Mouse (Mus musculus) intestine, embryonic 15.5 days (tissue): ENCODE measurements at regions not wholly inside any gene's neighbourhood (a gene's known extent, or its start where the extent isn't known, plus 50 kb on each side); places are given as distances from the start of the nearest gene placed in this dataset.
"Not testable (repeated sequence)": the region's sequence is repeated elsewhere in the genome, so short reads cannot be mapped to it uniquely, and the experiment has no call there.

ENCODE experiments used
- ATAC-seq: fragments of 200-750 bp; cut with Nextera tagmentation; 2 replicates; pipeline ENCODE4 v1.8.0; 2017; ENCODE audit warnings: moderate TSS enrichment, moderate library complexity
- H3K27ac ChIP-seq: fragments of 300-500 bp; sonication (generic); 2 replicates; pipeline ENCODE4 v1.5.1; 2015; ENCODE audit warnings: mild to moderate bottlenecking, inconsistent platforms
- H3K27me3 ChIP-seq: fragments of 300-500 bp; sonication (generic); replicated peaks from 2 replicates; pipeline ENCODE4 v1.6.1; 2015; ENCODE audit warnings: inconsistent platforms
- H3K36me3 ChIP-seq: fragments of 300-500 bp; sonication (generic); 2 replicates; pipeline ENCODE4 v1.6.1; 2015; ENCODE audit warnings: inconsistent platforms
- H3K4me1 ChIP-seq: fragments of 300-500 bp; sonication (generic); replicated peaks from 2 replicates; pipeline ENCODE4 v1.6.1; 2015; ENCODE audit warnings: inconsistent platforms
- H3K4me2 ChIP-seq: fragments of 300-500 bp; sonication (generic); replicated peaks from 2 replicates; pipeline ENCODE4 v1.6.1; 2015; ENCODE audit warnings: mild to moderate bottlenecking, inconsistent platforms
- H3K4me3 ChIP-seq: fragments of 300-500 bp; sonication (generic); replicated peaks from 2 replicates; pipeline ENCODE4 v1.5.1; 2015; ENCODE audit warnings: inconsistent platforms
- H3K9ac ChIP-seq: fragments of 300-500 bp; sonication (generic); 2 replicates; pipeline ENCODE4 v1.6.1; 2015; ENCODE audit warnings: inconsistent platforms
- H3K9me3 ChIP-seq: fragments of 300-500 bp; sonication (generic); 2 replicates; pipeline ENCODE4 v1.6.1; 2016; ENCODE audit warnings: inconsistent platforms
- WGBS: fragments of 180-500 bp; shearing (Covaris S2); methylation state at CpG from one replicate; pipeline ENCODE4 v1.1.7; 2015; 5-methylcytosine and 5-hydroxymethylcytosine counted together

DNA sequence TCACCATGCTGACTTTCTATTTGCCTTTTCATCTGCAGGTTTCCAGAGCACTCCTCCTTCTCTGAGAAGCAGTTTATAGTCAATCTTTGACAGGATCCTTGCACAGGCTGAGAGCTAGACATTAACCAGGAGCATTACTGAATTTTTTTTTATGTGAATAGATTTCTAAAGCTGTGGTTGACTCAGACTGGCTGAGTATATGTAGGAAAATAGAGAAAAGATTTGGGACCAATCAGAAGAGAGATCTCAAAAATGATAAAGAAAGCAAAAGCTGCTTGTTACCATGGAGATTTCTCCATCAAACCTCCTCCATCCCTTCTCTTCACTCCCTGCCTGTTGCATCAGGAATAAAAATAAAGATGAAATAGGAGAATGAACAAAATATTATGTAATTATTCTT, 731.2 kb upstream of the Ndn start:
- H3K4me3 ChIP-seq = no peak overlapping the region

DNA sequence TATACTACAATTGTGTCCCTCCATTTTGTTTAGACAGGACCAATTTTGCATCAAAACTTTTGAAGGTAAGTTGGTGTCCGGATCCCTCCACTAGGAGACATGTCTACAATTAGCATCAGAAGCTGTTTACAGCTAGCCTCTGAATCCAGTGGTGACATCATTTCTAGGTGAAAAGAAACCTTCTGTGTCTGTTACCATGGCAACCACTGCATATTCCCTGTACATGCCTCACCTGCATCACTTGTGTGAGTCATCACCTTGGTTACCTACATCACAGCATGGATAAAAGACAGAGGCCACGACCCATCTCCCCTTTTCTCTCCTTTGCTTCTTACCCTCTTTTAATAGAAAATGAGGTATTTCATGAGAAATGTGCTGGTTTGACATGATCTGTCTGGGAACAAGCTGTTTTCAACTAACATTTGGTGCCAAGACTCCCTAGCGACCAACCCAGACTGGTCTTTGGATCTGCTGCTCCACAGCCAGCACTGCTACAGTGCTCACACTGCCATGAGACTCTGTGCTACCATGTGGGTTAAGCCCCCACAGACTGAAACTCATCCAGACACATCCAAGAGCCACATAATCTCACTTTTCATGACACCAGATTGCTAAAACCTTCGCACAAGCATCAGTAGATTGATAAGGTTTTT, 701.4 kb upstream of the Ndn start:
- Histone ChIP-seq H3K4me1 (no peaks in the 10 kb centered on the region), H3K27ac (no peak overlapping the region), H3K9ac (no peak overlapping the region), H3K4me3 (no peak overlapping the region), H3K36me3 (no peaks in the 10 kb centered on the region), H3K27me3 (no peaks in the 10 kb centered on the region), H3K4me2 (no peak overlapping the region), H3K9me3 (no peaks in the 10 kb centered on the region)
- ATAC-seq = no peak
- 79% methylated on average over 4 of the region's 4 CpGs for WGBS

More for the DNA sequence above, 731.2 kb upstream of the Ndn start:
- ATAC-seq = no peak
- Histone ChIP-seq H3K4me2 (no peak overlapping the region), H3K4me1 (no peaks in the 10 kb centered on the region), H3K36me3 (no peaks in the 10 kb centered on the region), H3K27ac (no peak overlapping the region), H3K9me3 (no peaks in the 10 kb centered on the region), H3K27me3 (no peaks in the 10 kb centered on the region), H3K9ac (no peak overlapping the region)

DNA sequence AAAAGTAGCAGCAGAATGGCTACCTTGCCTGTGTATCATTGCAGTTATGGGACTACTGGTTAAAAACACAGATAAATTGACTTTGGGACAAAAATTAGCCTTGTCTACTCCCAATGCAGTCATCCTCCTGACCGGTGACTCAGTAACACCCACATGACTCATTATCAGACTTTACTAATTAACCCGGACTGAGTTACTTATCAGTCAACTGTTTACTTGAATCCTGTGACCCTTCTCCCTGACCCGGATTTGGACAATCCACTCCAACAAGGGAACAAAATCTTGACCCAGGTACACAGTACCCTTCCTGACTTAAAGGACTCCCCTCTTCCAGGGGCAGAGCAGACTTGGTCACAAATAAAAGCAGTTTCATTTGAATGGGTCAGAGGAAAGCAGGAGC, 688.3 kb upstream of the Ndn start:
- no peaks in the 10 kb centered on the region for H3K9me3 ChIP-seq
- 79% methylated on average over 3 of the region's 3 CpGs for WGBS
- no peaks in the 10 kb centered on the region for H3K4me1 ChIP-seq
- H3K27ac ChIP-seq = no peak overlapping the region
- H3K4me3 ChIP-seq = no peak overlapping the region
- H3K9ac ChIP-seq = no peak overlapping the region
- H3K27me3 ChIP-seq = no peaks in the 10 kb centered on the region
- no peak for ATAC-seq
- no peak overlapping the region for H3K4me2 ChIP-seq
- H3K36me3 ChIP-seq = no peaks in the 10 kb centered on the region

DNA sequence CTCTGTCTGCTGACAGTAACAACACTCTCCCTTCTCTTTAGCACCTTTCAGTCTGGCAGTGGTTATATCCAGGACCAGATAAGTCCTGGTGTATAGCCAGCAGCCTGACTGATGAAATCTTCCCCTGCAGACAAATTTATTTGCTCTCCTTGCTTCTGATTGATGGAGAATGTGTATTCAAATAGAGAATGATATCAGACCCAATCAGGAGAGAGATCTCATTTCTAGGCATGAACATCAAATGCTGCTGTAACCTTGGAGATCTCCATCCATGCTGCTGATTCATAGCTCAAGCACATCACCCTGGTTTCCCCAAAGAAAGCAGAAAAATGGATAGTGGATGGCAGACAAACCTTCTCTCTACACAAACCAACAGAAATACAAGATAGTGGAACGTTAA, 663.3 kb upstream of the Ndn start:
- Histone ChIP-seq H3K27ac (no peak overlapping the region), H3K9me3 (no peaks in the 10 kb centered on the region), H3K4me1 (no peaks in the 10 kb centered on the region), H3K27me3 (no peaks in the 10 kb centered on the region), H3K4me2 (no peak overlapping the region), H3K4me3 (no peak overlapping the region), H3K9ac (no peak overlapping the region), H3K36me3 (no peaks in the 10 kb centered on the region)
- WGBS = 72% methylated on average over 1 of the region's 1 CpGs
- ATAC-seq = no peak

DNA sequence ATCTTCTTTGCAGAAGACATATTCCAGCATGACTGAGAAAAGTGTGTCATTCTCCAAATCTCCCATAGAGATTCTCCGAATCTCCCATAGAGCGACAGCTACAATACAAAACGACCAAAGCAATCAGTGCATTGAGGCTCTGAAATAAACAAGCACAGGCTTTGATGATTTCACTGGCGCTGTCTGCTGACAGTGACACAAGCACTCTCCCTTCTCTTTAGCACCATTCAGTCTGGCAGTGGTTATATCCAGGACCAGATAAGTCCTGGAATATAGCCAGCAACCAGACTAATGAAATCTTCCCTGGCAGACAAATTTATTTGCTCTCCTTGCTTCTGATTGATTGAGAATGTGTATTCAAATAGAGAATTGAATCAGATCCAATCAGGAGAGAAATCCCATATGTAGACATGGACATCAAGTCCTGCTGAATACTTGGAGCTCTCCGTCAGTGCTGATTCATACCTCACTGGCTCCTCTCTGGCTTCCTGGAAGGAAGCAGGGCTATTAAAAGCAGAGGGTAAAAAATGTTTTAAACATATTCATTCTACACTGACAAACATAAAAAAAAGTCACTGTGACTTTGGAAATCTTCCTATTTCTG, 661.2 kb upstream of the Ndn start:
- Histone ChIP-seq H3K4me3 (no peak overlapping the region), H3K4me2 (no peak overlapping the region), H3K27me3 (no peaks in the 10 kb centered on the region), H3K27ac (no peak overlapping the region), H3K9ac (no peak overlapping the region), H3K4me1 (no peaks in the 10 kb centered on the region), H3K36me3 (no peaks in the 10 kb centered on the region), H3K9me3 (no peaks in the 10 kb centered on the region)
- WGBS = 55% methylated on average over 5 of the region's 5 CpGs
- no peak for ATAC-seq

DNA sequence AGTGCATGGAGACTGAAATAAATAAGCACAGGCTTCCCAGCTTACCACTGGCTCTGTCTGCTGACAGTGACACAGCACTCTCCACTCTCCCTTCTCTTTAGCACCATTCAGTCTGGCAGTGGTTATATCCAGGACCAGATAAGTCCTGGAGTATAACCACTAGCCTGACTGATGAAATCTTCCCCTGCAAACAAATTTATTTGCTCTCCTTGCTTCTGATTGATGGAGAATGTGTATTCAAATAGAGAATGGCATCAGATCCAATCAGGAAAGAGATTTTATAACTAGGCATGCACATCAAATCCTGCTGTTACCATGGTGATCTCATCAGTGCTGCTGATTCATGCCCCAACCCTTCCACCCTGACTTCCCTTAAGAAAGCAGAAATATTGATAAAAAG, 620.2 kb upstream of the Ndn start:
- no peaks in the 10 kb centered on the region for H3K4me1 ChIP-seq
- no peak overlapping the region for H3K27ac ChIP-seq
- H3K9ac ChIP-seq = no peak overlapping the region
- no peaks in the 10 kb centered on the region for H3K9me3 ChIP-seq
- ATAC-seq = no peak
- no peaks in the 10 kb centered on the region for H3K27me3 ChIP-seq
- H3K4me2 ChIP-seq = no peak overlapping the region
- H3K4me3 ChIP-seq = no peak overlapping the region
- no peaks in the 10 kb centered on the region for H3K36me3 ChIP-seq

DNA sequence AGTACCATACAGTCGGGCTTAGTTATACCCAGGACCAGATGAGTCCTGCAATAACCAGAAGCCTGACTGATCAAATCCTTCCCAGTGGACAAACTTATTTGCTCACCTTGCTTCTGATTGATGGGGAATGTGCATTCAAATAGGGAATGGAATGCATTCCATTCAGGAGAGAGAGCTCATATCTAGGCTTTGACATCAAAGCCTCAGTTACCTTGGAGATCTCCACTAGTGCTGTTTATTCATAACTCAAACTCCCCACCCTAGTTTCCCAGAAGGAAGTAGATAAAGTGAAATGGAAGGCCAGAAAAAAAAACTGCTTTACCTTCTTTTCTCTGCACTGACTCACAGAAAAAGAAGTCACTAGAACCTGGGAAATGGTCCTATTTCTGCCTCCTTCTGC, 608.9 kb upstream of the Ndn start:
- no peak for ATAC-seq
- Histone ChIP-seq H3K36me3 (no peaks in the 10 kb centered on the region), H3K27me3 (no peaks in the 10 kb centered on the region), H3K4me1 (no peaks in the 10 kb centered on the region), H3K9ac (no peak overlapping the region), H3K4me2 (no peak overlapping the region), H3K4me3 (no peak overlapping the region), H3K27ac (no peak overlapping the region), H3K9me3 (no peaks in the 10 kb centered on the region)
- 44% methylated on average over 1 of the region's 1 CpGs for WGBS

DNA sequence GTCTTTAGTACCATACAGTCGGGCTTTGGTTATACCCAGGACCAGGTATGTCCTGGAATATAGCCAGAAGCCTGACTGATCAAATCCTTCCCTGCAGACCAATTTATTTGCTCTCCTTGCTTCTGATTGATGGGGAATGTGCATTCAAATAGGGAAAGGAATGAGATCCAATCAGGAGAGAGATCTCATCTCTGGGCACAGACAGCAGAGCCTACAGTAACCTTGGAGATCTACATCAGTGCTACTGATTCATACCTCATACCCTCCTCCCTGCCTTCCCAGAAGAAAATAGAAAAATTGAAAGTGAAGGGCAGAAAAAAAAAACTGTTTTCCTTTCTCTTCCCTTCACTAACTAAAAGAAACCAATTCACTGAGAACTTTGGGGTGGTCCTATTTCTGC, 607.0 kb upstream of the Ndn start:
- not testable (repeated sequence) for ATAC-seq, H3K4me1 ChIP-seq, H3K4me2 ChIP-seq, H3K27ac ChIP-seq, H3K9ac ChIP-seq, H3K9me3 ChIP-seq, H3K27me3 ChIP-seq, H3K4me3 ChIP-seq, H3K36me3 ChIP-seq
- no CpG with 5 or more reads among the region's 1 CpGs for WGBS

DNA sequence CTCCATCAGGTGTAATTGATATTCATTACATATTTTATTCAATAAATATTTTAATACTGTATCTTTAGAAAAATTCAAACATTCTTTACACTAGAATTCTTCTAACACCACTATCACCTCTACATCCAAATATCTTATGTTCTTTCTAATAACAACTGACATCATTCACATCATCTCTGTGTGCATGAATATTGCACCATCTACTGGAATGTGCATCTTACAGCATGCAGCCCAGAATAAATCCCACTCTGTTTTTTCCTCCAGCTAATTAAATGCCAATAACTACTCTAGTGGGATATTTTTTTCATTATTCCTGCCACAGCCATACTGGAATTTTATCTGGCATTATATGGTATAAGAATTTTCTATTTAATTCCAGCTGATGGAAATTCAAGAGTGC, 576.5 kb upstream of the Ndn start:
- Histone ChIP-seq H3K36me3 (no peaks in the 10 kb centered on the region), H3K4me2 (no peak overlapping the region), H3K27ac (no peak overlapping the region), H3K4me3 (no peak overlapping the region), H3K9me3 (no peaks in the 10 kb centered on the region), H3K9ac (no peak overlapping the region), H3K4me1 (no peaks in the 10 kb centered on the region), H3K27me3 (no peaks in the 10 kb centered on the region)
- no peak for ATAC-seq

DNA sequence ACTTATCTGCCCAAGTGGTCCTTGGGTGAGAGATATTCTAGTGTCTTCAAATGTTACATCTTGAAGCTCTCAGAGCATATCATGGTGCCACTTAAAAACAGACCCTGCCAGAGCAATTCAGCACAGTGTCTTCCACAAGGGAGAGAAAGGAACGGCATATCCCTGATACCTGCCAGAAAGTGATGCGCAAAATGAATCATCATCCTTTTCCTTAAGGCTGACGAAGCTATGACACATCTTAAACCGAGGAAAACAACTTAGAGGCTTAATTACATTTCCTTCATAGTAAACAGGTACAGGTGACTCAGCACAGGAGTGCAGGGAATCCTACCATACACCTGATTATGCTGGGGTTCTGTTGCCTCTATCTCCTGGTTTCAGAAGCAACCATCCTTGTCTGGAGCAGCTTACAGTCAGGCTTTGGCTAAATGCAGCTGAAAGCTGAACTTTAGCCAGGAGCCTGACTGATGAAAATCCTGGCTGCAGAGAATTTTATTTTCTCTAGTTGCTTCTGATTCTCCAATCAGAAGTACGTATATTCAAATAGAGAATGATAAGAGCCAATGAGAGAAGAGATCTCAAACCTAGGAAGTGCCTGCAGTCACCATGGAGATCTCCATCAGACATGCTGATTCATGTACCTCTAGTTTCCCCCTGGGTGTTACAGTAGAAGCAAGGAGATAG, 556.1 kb upstream of the Ndn start:
- WGBS = 84% methylated on average over 5 of the region's 5 CpGs
- ATAC-seq = no peak

DNA sequence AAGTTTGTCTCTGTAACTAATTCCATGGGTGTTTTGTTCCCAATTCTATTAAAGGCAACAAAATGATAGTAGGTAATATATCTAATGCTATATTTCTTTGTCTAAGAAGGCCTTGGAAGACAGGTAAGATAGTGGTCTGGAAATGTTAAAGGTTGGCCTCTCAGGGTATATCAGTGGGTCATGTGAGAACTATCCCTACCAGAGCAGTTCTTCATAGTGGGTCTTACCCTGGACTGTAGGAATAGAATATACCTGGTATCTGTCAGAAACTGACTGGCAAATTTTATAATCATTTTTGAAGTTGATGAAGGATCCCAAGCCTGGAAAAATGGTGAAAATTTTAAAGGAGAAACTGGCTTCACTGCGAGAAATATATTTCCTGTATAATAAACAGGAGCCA, 509.5 kb upstream of the Ndn start:
- no peaks in the 10 kb centered on the region for H3K36me3 ChIP-seq
- H3K4me1 ChIP-seq = no peaks in the 10 kb centered on the region
- H3K9ac ChIP-seq = no peak overlapping the region
- no peak for ATAC-seq
- no peak overlapping the region for H3K4me3 ChIP-seq
- no peaks in the 10 kb centered on the region for H3K9me3 ChIP-seq
- H3K27me3 ChIP-seq = no peaks in the 10 kb centered on the region
- H3K4me2 ChIP-seq = no peak overlapping the region
- WGBS = 58% methylated on average over 1 of the region's 1 CpGs
- H3K27ac ChIP-seq = no peak overlapping the region

More for the DNA sequence above, 556.1 kb upstream of the Ndn start:
- H3K4me1 ChIP-seq = no peaks in the 10 kb centered on the region
- H3K9me3 ChIP-seq = no peaks in the 10 kb centered on the region
- H3K4me3 ChIP-seq = no peak overlapping the region
- no peak overlapping the region for H3K4me2 ChIP-seq
- H3K36me3 ChIP-seq = no peaks in the 10 kb centered on the region
- H3K27me3 ChIP-seq = no peaks in the 10 kb centered on the region
- H3K9ac ChIP-seq = no peak overlapping the region
- no peak overlapping the region for H3K27ac ChIP-seq

DNA sequence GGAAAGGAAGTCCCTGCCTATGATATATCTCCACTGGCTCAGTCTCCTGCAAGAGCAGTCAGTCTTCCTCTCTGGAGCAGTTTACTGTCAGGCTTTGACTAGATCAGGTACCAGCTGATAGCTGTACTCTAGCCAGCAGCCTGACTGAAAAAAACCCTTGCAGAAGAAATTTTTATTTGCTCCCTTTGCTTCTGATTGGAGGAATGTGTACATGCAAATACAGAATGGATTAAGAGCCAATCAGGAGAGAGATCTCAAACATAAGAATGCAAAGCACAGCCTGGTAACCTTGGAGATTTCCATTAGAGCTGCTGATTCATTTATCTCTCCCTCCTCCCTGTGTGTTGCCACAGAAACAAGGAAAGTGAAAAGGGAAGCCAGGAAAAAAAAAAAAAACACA, 509.1 kb upstream of the Ndn start:
- Histone ChIP-seq H3K4me3 (no peak overlapping the region), H3K27me3 (no peaks in the 10 kb centered on the region), H3K36me3 (no peaks in the 10 kb centered on the region), H3K9me3 (no peaks in the 10 kb centered on the region), H3K4me1 (no peaks in the 10 kb centered on the region), H3K27ac (no peak overlapping the region), H3K4me2 (no peak overlapping the region), H3K9ac (no peak overlapping the region)
- ATAC-seq = peak; percentile 71

DNA sequence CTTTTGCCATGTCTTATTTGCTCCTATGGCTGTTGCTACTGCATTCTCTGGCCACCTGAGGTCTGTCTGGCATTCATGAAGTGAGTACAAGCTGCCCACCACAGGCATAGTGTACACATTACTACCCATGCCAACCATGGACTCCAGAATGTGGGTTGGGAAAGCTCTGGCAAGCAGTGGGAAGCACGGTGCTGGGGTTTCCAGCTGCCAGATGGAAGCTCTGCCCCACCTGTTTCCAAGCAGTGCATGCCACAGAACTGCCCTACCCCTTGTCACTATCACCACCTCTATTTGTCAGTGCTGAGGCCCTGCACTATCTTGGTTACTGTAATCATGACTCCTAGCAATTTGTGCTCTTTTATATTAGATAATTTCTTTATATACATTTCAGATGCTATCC, 494.4 kb upstream of the Ndn start:
- no peaks in the 10 kb centered on the region for H3K27me3 ChIP-seq
- no peaks in the 10 kb centered on the region for H3K36me3 ChIP-seq
- no peak overlapping the region for H3K4me2 ChIP-seq
- no peak for ATAC-seq
- H3K9me3 ChIP-seq = no peaks in the 10 kb centered on the region
- no peak overlapping the region for H3K4me3 ChIP-seq
- no peak overlapping the region for H3K9ac ChIP-seq
- 80% methylated on average over 1 of the region's 1 CpGs for WGBS
- H3K27ac ChIP-seq = no peak overlapping the region
- no peaks in the 10 kb centered on the region for H3K4me1 ChIP-seq
